Mouse (Mus musculus) CD4-positive, CD25-positive, alpha-beta regulatory T cell, adult 2 months (primary cell): ENCODE measurements around the gene Selenoh.

Experiments used
- DNase-seq: peaks from one replicate; pipeline ENCODE4 v3.0.0-alpha.2; 2012; ENCODE audit warnings: low read depth, low spot score

Selenoh gene

DNA sequence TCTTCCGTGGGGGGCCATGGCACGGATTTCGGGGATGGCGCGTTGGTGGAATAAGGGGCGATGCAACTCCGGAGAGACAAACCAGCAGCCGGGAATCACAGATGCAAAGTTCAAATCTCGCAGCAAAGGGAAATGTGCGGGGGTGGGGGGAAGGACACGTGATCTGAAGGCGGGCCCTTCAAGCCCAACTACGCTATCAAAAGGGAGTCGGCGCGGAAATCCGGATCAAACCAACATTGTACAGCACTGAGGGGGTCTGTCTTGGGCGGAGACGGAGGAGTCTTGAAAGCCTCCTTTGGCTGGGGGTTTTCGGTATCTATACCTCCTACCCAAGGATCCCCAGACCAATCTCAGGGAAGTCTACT is at the start of gene Selenoh:
Gene Selenoh, minus strand, starts transcription at position 202 of the 365 bp plus-strand sequence.
- peak; percentile 92 for DNase-seq

GRCm38 (mm10) chr2:84717357-84717756 is 46.8 kb upstream of the Selenoh start:
- no peak for DNase-seq

- peak; percentile 17 for DNase-seq
Measured at GRCm38 (mm10) chr2:84716423-84717355, 46.1 kb upstream of the Selenoh start.

- peak; percentile 95 for DNase-seq
Measured at GRCm38 (mm10) chr2:84715562-84716361, 45.2 kb upstream of the Selenoh start.

- peak; percentile 99 for DNase-seq
Measured at GRCm38 (mm10) chr2:84714811-84715561, 44.4 kb upstream of the Selenoh start, which contains the start of gene Zdhhc5. Gene Zdhhc5 (minus strand): TSS chr2:84715180.

DNA sequence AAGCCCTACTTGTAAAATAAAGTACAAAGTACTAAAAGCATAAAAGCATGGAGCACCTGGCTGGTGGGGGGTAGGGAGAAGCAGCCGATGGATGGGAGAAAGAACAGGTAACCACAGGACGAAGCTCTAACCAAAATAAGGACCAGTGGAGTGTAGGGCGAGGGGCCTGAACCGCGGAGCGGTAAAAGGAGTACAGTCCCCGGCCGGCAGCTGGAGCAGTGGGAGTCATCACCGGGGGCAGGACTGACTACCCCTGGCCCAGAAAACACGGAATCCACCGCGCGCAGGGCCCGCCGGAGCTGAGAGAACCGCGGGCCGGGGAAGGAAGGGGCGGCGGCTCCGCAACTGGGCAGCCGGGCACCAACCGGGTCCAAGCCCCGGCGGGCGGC is 43.8 kb upstream of the Selenoh start:
- no peak for DNase-seq

DNA sequence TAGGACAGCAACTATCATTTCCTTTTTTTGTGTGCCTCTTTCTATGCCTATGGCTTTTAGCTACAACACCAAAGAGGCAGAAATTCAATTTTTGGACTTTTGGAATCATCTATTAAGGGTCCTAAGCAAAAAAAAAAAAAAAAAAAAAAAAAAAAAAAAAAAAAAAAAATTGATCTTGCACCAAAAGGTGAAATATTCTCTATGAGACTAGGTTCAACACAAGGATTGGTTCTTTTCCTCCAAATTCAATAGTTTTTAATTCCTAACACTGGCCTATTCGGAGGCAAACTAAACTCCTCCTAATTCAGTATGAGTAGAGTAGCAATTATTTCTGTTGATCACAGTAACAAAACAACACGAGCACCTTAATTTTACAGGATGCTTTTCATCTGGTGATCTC is 41.3 kb upstream of the Selenoh start:
- no peak for DNase-seq

DNA sequence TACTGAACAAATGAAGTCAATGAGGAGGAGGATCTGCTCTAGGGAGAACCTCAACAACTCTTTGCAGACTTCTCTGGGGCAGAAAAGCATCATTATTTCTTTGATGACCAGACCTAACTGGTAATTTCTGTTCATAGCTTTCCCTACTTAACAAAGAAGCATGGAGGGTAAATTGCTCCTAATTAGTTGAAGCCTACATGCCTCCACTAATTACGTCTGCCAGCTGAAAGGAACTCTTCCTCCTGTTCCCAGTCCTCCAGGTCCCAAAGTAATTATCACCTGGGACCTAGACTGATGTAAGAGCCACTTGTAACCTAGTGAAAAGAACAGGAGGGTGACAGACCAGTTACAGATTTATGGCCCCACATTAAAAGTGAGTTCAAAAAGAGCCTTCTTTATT is 37.0 kb upstream of the Selenoh start:
- DNase-seq: no peak

- no peak for DNase-seq
Measured at GRCm38 (mm10) chr2:84705295-84705694, 34.7 kb upstream of the Selenoh start.

- no peak for DNase-seq
Measured at GRCm38 (mm10) chr2:84704329-84704728, 33.8 kb upstream of the Selenoh start.

GRCm38 (mm10) chr2:84703497-84703896 is 32.9 kb upstream of the Selenoh start:
- DNase-seq: no peak

GRCm38 (mm10) chr2:84695007-84695695 is 24.6 kb upstream of the Selenoh start:
- DNase-seq: no peak

GRCm38 (mm10) chr2:84690050-84690449 is 19.5 kb upstream of the Selenoh start:
- no peak for DNase-seq

DNA sequence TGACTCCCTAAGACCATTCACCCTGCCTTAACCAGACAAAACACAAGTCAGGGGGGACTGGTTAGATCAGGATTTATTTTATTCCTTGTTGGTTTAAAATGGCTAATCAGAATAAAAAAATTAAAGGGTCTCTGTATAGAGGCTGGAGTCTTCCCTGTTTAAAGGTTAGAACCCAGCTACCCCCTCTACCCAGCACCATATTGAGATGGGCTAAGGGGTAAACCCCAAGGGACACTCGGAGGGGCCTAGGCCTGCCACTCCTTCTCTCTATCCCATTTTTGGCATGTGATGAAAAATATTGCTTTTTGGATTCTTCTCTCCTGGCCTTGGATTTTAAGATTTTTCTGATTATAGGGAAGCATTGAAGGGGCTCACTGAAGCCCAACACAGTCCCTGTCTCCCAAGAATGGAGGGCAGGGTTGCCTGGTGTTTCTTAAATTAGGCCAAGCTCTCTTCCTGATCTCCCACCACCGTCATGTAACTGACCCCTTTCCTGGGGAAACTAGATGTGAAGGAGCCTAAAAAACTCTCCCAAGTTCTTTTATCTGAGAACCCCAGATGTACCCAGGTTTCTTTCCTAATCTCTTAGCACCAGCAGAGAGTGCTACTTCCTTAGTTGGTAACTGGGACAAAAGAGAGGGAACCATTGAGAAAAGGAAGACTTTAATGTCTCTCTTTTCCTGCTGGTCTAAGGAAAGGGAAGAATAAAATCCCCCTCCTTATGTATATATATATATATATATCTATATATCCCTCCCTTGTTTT is 17.7 kb upstream of the Selenoh start:
- DNase-seq: no peak

GRCm38 (mm10) chr2:84682605-84683183 is 12.1 kb upstream of the Selenoh start:
- DNase-seq: no peak

GRCm38 (mm10) chr2:84679016-84679415 is 8.4 kb upstream of the Selenoh start, which contains the start of gene Tmx2:
Gene Tmx2 (minus strand): TSS chr2:84679140.
- peak; percentile 24 for DNase-seq

GRCm38 (mm10) chr2:84677968-84678880 is 7.7 kb upstream of the Selenoh start, which contains the start of the genes Gm28635 and Med19:
Gene Gm28635 (minus strand): TSS chr2:84678041.
Gene Med19 (plus strand): TSS chr2:84678402.
- DNase-seq: peak; percentile 98

GRCm38 (mm10) chr2:84677270-84677967 is 6.8 kb upstream of the Selenoh start:
- DNase-seq: no peak
